Mouse (Mus musculus): ENCODE measurements around the gene Fabp3. TPM values are rescaled to one million over a fixed set of nuclear protein-coding genes. Genes with fewer than 3 reads are reported as not detected.
A peak's percentile ranks its signal among the peaks of the same experiment; 100 is the strongest.

The Fabp3 gene
- total and polyA plus RNA-seq, 3 experiments = not detected

GRCm38 (mm10) chr4:130360238-130360590 lies 51.8 kb downstream of the Fabp3 start:
- no peak for ATAC-seq (ENCODE audit: extremely low read depth, insufficient number of reproducible peaks, low FRiP score, poor library complexity, severe bottlenecking)
- H3K4me3 ChIP-seq (ENCODE audit: low read depth, low read length) = peak overlapping the region; percentile 96
- H3K27me3 ChIP-seq (ENCODE audit: insufficient read depth, low read length) = no peaks in the 10 kb centered on the region
- H3K9me3 ChIP-seq (replicated peaks) = no peaks in the 10 kb centered on the region
- DNase-seq (ENCODE audit: low spot score) = no peak
- no peak for TF ChIP-seq TAL1 (conservative IDR thresholded peaks at IDR 0.05; ENCODE audit: low read depth, low read length)
- TF ChIP-seq POLR2AphosphoS5 (IDR thresholded peaks at IDR 0.05; ENCODE audit: insufficient replicate concordance, low read depth, low read length) = no peak
- no peak for TF ChIP-seq GATA2 (IDR thresholded peaks at IDR 0.05; ENCODE audit: borderline replicate concordance, low read depth, low read length)
- no peak for TF ChIP-seq CTCF (IDR thresholded peaks at IDR 0.05; ENCODE audit: low read depth, low read length)
- no peak for TF ChIP-seq GATA1 (IDR thresholded peaks at IDR 0.05; ENCODE audit: borderline replicate concordance, low read length)
- peaks cover 61% of the 10 kb centered on the region for H3K36me3 ChIP-seq (replicated peaks)
- H3K4me1 ChIP-seq (ENCODE audit: insufficient read depth, low read depth, low read length) = peaks cover 33% of the 10 kb centered on the region

Other genes with a start within 250 kb of the Fabp3 start
- 79.7 and 84.6 TPM in 2 replicates for gene Pef1, start 206.0 kb upstream of the Fabp3 start, total RNA-seq (2014; fragmentation: Nextera tagmentation)
- 23.8 and 24.8 TPM in 2 replicates for gene Pef1, start 206.0 kb upstream of the Fabp3 start, total RNA-seq (2017)
- gene Pef1, start 206.0 kb upstream of the Fabp3 start, polyA plus RNA-seq (2012) = 20.9 and 25.5 TPM in 2 replicates
- gene Hcrtr1, start 169.2 kb upstream of the Fabp3 start, total RNA-seq (2014; fragmentation: Nextera tagmentation) = not detected in 2 replicates
- gene Hcrtr1, start 169.2 kb upstream of the Fabp3 start, total RNA-seq (2017) = not detected in 2 replicates
- gene Hcrtr1, start 169.2 kb upstream of the Fabp3 start, polyA plus RNA-seq (2012) = not detected in 2 replicates
- 3.2 TPM in 1 of 2 replicates, not detected in the other for gene Tinagl1, start 133.5 kb upstream of the Fabp3 start, total RNA-seq (2014; fragmentation: Nextera tagmentation)
- 0.06 and 0.38 TPM in 2 replicates for gene Tinagl1, start 133.5 kb upstream of the Fabp3 start, total RNA-seq (2017)
- gene Tinagl1, start 133.5 kb upstream of the Fabp3 start, polyA plus RNA-seq (2012) = 0.08 and 0.13 TPM in 2 replicates
- gene Gm853, start 86.2 kb upstream of the Fabp3 start, total RNA-seq (2014; fragmentation: Nextera tagmentation) = not detected in 2 replicates
- 0.05 TPM in 1 of 2 replicates, not detected in the other for gene Gm853, start 86.2 kb upstream of the Fabp3 start, total RNA-seq (2017)
- gene Gm853, start 86.2 kb upstream of the Fabp3 start, polyA plus RNA-seq (2012) = not detected in 2 replicates
- not detected in 2 replicates for gene Serinc2, start 29.4 kb upstream of the Fabp3 start, total RNA-seq (2014; fragmentation: Nextera tagmentation)
- gene Serinc2, start 29.4 kb upstream of the Fabp3 start, total RNA-seq (2017) = not detected in 2 replicates
- gene Serinc2, start 29.4 kb upstream of the Fabp3 start, polyA plus RNA-seq (2012) = not detected in 2 replicates
- not detected in 2 replicates for gene Gm10570, start 79 bp downstream of the Fabp3 start, total RNA-seq (2014; fragmentation: Nextera tagmentation)
- not detected in 2 replicates for gene Gm10570, start 79 bp downstream of the Fabp3 start, total RNA-seq (2017)
- not detected in 2 replicates for gene Gm10570, start 79 bp downstream of the Fabp3 start, polyA plus RNA-seq (2012)
- gene Zcchc17, start 51.3 kb downstream of the Fabp3 start, total RNA-seq (2014; fragmentation: Nextera tagmentation) = 16.7 and 25.6 TPM in 2 replicates
- 52.6 and 69.1 TPM in 2 replicates for gene Zcchc17, start 51.3 kb downstream of the Fabp3 start, total RNA-seq (2017)
- 13.6 and 33.9 TPM in 2 replicates for gene Zcchc17, start 51.3 kb downstream of the Fabp3 start, polyA plus RNA-seq (2012)
- 36.5 and 41.5 TPM in 2 replicates for gene Snrnp40, start 51.5 kb downstream of the Fabp3 start, total RNA-seq (2014; fragmentation: Nextera tagmentation)
- gene Snrnp40, start 51.5 kb downstream of the Fabp3 start, total RNA-seq (2017) = 91.2 and 91.4 TPM in 2 replicates
- 65.4 and 73.2 TPM in 2 replicates for gene Snrnp40, start 51.5 kb downstream of the Fabp3 start, polyA plus RNA-seq (2012)

Data from G1E (cell line).